Mouse (Mus musculus) gonadal fat pad, adult 2 months (tissue): ENCODE results near the gene Armc3. TPM values are rescaled to one million over a fixed set of nuclear protein-coding genes. Genes with fewer than 3 reads are reported as not detected.

Experiments
- DNase-seq: peaks from one replicate; pipeline ENCODE4 v3.0.0-alpha.2; 2012; ENCODE audit warnings: low read depth
- polyA plus RNA-seq: library from polyadenylated mRNA; depleted of rRNA; stranded (reverse); fragments of >200 nt; gene quantifications from 2 replicates; pipeline ENCODE4 v1.2.3, GENCODE M21; 2012; rRNA removed

Armc3 gene
- polyA plus RNA-seq, result 0.11 and 0.28 TPM in 2 replicates

- no peak for DNase-seq
These were observed at the start of gene Armc3 for GRCm38 (mm10) chr2:19198452-19199365. Armc3 (plus strand) TSS chr2:19199302.

DNA sequence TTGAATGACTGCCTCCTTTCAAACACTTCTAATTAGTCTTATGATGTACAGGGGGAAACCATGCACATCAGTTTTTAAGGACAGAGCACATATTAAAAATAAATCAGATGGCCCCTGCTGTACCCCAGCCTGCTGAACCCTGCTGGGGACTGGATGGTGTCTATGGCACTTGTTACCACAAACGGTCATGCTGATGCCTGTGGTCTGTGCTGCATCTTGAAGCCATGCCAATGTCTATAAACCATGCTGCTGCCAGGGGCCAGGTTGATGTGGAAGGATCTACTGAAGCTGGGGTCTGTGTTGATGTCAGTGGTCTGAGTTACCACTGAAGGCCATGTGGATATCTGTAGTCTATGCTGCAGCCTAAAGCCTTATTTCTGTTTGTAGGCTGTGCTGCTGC is 46.4 kb upstream of the Armc3 start:
- DNase-seq, result no peak

DNA sequence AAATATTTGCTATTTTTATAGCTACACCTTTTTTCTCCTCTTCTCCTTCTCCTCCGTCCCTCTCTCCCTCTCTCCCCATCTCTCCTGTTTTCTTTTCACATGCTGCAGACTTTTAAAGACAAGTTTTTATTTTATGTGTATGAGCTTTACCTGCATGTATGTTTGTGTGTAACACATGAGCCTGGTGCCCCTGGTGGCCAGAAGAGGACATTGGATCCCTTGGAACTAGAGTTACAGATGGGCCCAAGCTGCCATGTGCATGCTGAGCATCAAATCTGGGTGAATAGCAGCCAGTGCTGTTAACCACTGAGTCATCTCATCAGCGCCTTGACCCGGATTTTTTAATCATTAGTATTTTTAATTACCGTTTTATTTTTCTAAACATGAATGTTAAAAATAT is 42.9 kb upstream of the Armc3 start:
- no peak for DNase-seq

DNA sequence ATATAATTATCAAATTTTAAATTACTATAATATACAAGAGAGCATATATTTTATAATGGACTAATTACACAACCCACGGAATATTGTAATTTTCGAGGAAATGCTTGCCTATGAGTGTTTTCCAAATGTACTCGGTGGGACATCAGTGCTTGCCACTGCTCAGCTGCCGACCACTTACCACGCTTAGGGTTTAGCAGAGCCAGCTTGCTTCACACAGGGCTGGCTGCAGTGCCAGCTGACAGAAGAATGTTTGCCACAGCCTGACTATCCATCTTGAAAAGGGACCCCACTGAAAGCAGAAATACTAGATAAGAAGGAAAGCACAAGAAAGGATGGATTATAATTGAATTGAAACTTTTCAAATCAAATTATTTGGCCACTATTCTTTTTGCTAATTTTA is 39.6 kb upstream of the Armc3 start:
- DNase-seq, result no peak

DNA sequence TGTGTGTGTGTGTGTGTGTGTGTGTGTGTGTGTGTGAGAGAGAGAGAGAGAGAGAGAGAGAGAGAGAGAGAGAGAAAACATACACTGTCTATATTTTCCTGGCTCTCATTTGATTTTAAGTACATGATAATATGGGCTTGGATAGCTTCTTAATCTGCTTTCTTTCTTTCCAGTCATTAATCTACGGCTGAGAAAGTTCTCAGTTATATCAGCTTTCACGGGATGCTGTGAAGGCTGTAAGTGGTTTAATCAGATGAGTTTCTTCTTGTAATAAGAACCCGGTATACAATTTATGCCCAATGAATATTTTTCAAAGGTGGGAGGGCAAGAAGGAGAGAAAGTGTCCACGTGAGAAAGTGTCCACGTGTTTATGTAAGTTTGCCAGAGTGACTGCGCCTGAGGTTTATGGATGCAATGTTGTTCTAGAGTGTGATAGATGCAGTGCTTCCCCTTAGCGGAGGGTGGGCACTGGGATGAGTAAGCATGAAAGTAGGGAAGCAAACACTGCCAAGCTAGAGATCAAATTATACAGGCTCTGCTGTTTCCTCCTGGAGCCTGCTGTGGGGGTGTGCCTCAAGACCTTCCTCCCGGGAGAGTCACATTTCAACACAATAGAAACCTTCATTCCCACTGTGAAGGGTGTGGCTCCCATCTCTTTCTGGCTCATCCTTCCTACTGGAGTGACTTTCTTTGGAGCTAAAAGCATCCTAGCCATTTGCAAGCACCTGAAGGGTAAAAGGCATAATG is 38.6 kb upstream of the Armc3 start:
- DNase-seq, result no peak

DNA sequence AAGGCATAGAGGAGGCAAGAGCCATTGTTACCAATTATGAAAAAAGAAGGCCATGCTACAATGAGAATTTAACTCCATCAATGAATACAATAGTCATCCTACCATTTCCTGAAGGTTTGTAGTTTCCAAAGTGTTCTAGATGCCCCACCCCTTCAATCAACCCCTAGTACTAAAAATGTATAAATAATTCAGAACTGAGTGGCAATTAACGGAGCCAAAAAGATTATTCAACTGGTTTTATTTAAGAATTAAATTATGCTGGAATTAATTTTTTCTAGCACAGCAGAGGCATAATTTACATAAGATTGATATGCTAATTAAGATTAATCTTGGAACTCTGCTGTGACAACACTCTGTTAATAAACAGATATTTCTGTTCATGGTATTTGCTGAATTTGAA is 34.9 kb upstream of the Armc3 start:
- DNase-seq, result no peak

GRCm38 (mm10) chr2:19176827-19177236 is 22.3 kb upstream of the Armc3 start:
- no peak for DNase-seq

- DNase-seq, result no peak
These were observed 308 bp downstream of the Armc3 start for GRCm38 (mm10) chr2:19199366-19199853.

GRCm38 (mm10) chr2:19200112-19200511 is 1.0 kb downstream of the Armc3 start:
- no peak for DNase-seq

- no peak for DNase-seq
These were observed 2.6 kb downstream of the Armc3 start for GRCm38 (mm10) chr2:19201682-19202081.

DNA sequence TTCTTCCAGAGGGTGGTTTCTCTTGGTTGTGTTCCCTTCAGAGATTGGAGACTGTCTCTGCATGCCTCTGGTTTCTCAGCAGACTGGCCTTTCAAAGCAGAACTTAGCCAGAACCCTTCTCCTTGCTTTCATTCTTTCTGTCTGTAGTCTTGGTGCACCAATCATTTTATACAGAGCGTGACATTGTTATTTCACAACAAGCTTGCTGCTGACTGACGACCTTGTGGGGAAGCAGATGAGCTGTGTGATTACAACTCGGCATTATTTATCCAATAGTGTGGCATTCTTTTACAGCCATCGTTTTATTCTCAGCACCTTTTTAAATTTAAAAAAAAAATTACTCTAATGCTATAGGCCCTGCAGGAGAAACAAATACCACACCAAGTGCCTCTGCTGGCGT is 35.2 kb downstream of the Armc3 start:
- DNase-seq, result no peak

DNA sequence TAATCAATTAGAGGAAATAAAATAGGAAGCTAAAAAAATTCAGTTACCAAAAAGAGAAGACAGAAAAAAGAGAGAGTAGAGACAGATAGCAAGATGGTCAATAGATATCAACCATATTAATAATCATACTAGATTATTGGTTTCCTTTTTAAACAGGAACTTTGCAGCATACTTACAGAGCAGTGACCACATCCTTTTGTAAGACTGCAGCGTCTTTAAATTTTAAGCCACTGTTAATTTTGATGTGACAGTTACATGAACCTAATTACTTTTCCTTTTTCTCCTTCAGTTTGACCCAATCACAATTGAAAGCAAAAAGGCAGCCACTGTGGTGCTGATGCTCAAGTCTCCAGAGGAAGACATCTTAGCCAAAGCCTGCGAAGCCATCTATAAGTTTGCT is 36.1 kb downstream of the Armc3 start:
- DNase-seq, result no peak

DNA sequence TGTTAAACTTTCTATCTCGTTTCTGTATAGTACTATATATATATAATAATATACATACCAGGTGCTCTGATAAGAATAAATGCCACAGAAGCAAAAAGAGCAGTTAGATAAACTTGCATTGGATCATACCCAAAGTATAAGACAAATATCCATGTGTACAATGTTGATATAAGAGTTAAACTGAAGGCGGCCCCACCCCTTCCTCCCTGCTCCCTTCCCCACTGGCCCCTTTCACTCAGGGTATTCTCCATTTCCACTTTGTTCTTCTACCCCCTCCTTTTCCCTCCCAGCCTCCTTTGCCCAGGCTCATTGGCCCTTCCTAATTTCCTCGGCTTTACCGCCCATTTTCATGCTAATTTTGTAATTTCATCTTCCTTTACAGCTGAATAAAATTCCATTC is 36.5 kb downstream of the Armc3 start:
- no peak for DNase-seq

DNA sequence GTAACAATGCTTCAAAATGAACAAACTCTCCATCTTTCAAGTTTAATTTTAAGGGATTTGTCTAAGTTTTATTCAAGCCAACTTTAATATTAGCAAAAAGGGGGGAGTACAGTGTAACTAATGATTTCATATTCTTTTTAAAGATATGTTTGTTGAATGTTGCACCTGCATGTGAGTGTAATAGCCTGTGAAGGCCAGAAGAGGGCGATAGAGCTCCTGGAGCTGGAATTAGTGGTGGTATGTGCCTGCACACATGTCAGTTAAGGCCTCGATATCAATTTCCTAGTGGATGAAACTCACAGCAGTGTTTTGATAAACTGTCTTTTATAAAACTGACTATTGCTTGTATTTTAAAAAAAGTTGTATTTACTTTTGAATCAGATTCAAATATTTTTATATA is 39.7 kb downstream of the Armc3 start:
- no peak for DNase-seq

DNA sequence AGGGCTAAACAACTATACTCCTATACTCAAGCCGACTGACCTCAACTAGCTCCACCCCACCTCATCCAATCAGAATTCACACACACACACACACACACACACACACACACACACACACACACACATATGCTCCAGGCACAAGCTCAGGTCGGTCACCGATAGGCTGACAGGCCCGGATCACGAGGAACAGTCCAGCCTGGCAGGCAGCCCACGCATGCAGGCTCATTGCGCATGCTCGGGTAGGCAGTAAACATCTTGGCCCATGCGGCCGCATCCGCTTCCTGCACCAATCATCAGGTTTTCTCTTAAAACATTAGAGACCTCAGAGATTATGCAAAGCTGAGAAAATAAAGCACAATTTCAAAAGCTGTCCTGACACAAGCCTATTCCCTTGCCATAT is 50.5 kb downstream of the Armc3 start:
- DNase-seq, result no peak

GRCm38 (mm10) chr2:19255037-19255436 is 55.9 kb downstream of the Armc3 start:
- DNase-seq, result no peak

DNA sequence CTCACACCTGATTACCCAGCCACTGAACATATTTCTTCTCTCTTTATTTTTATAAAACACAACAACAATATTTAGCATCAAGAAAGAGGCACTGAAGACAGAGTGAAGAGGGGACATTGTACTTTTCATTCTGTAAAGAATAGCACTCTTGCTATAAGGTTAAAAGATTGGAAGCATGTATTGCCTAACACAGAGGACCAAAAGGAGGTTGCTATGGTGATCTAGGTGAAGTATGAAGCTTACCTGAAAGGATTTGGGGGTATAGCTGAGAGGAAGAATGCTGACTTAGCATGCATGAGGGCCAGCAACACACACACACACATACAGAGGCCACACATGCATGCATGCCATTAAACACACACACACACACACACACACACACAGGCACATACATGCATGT is 58.2 kb downstream of the Armc3 start:
- DNase-seq, result no peak

- no peak for DNase-seq
These were observed 61.3 kb downstream of the Armc3 start for GRCm38 (mm10) chr2:19260399-19260798.

GRCm38 (mm10) chr2:19263375-19263774 is 64.3 kb downstream of the Armc3 start:
- no peak for DNase-seq

DNA sequence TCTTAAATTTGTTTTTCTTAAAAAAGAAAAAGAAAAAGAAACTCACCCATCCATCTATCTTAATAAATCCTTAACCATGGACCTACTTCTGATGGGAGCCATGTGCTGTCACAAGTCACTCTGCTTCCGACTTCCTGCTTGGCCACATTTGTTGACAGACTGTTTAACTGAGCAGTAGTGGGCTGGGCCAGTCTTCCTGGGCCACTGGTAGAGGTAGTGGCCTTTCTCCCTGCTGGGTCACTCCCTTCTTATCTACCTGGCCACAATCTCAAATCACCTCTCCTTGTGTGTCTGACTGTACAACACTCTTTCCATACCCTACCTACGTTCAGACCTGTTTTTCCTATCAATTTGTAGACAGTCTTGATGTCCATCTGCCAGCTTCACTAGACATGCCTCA is 66.7 kb downstream of the Armc3 start:
- no peak for DNase-seq

GRCm38 (mm10) chr2:19267396-19267795 is 68.3 kb downstream of the Armc3 start:
- no peak for DNase-seq

DNA sequence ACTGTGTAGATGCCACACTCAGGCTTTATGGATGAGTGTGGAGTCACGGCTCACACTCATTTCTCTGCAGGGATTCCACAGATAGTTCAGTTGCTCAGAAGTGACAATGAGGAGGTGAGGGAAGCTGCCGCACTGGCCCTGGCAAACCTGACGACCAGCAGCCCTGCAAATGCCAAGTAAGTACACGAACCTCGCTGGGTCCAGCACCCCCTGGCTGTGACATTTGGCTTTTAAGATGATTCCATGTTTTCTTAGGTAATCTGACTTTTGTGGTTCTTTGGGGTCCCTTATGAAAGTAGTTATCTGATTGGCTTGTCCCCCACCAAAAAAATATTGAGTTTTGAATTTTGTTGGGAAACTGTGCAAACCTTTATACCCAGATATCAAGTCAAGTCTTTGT is 70.9 kb downstream of the Armc3 start:
- DNase-seq, result no peak

DNA sequence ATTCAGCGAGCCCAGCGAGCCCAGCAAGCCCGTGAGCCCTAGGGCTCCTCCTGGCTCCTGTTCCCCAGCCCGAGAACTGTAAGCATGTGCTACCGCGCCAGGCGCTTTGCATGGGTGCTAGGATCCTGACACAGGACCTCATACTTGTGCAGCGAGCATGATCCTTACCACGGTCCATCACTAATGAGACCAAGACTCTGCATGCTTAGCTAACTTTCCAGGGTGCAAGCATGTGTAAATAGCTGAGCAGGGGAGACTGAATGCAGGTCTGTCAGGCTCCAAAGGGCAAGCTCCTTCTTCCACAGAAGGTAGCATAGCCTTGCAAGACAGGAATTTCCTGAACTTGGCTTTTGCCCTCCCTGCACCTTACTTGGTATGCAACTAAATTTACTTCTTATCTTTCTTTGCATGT is 71.6 kb downstream of the Armc3 start:
- DNase-seq, result no peak
